Mouse (Mus musculus): Measurements from ENCODE around the gene Rraga. TPM values are rescaled to one million over a fixed set of nuclear protein-coding genes. Genes with fewer than 3 reads are reported as not detected.

The Rraga gene
- polyA plus RNA-seq, 1 experiment from 2014 or later = 84.6 TPM

GRCm38 (mm10) chr4:86548332-86548731 is 27.1 kb upstream of the Rraga start:
- H3K27me3 ChIP-seq = no peaks in the 10 kb centered on the region
- no peak overlapping the region for H3K4me2 ChIP-seq (replicated peaks)
- no peaks in the 10 kb centered on the region for H3K9me3 ChIP-seq (replicated peaks)
- no peak for ATAC-seq (ENCODE audit: insufficient number of reproducible peaks, low FRiP score, low TSS enrichment, low read depth)
- no peak overlapping the region for H3K4me3 ChIP-seq (replicated peaks)
- 76% methylated on average over 9 of the region's 9 CpGs for WGBS
- H3K27ac ChIP-seq (replicated peaks) = no peak overlapping the region
- no peak overlapping the region for H3K9ac ChIP-seq
- H3K36me3 ChIP-seq = no peaks in the 10 kb centered on the region
- H3K4me1 ChIP-seq = peaks cover 6% of the 10 kb centered on the region; the same call in 1 of the 2 replicates

DNA sequence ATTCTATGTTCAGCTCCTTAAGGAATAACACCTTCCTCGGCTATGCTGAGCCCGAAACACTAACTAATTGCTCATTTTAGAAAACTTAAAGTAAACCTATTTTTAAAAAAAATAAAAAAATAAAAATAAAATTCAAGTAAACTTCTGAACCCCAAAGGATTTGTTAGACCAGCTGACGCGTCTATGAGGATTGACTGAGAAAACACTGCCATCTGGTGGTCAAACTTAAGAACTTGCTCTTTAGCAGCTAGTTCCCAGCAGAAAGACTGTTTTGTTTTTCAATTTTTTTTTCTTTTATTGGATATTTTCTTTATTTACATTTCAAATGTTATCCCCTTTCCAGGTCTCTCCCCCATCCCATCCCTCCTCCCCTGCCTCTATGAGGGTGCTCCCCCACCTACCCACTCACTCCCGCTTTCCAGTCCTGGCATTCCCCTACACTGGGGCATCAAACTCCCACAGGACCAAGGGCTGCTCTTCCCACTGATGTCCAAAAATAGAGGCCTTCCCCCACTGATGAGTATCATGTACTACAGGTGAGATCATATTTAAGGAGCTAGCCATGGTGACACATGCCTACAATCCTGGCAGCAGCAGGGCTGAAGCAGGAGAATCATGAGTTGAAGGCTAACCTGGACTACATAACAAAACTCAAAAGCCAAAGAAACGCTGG is 20.3 kb upstream of the Rraga start:
- Histone ChIP-seq H3K27me3 (no peaks in the 10 kb centered on the region), H3K9me3 (replicated peaks) (no peaks in the 10 kb centered on the region), H3K4me1 (no peaks in the 10 kb centered on the region), H3K36me3 (no peaks in the 10 kb centered on the region), H3K4me3 (replicated peaks) (no peak overlapping the region), H3K9ac (no peak overlapping the region), H3K4me2 (replicated peaks) (no peak overlapping the region), H3K27ac (replicated peaks) (no peak overlapping the region)
- 22% methylated on average over 6 of the region's 6 CpGs for WGBS
- ATAC-seq (ENCODE audit: insufficient number of reproducible peaks, low FRiP score, low TSS enrichment, low read depth) = no peak

DNA sequence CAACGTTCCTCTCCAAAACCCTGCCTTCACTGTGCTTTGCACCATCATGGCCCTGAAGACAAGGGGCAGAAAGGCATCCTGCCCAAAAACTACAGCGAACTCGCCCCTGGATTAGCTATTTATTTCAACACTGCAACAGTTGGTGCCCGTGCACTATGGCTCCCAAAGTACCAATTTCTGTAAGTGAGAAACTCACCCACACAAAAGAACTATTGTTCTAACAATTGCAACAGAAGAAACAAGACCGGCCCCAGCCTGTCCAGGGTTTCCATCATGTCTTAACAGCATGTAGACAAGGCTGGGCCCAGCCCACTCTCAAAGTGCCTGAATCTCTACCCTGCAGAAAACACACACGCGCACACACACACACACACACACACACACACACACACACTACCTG is 18.1 kb upstream of the Rraga start:
- no peak overlapping the region for H3K4me3 ChIP-seq (replicated peaks)
- H3K27ac ChIP-seq (replicated peaks) = no peak overlapping the region
- H3K9me3 ChIP-seq (replicated peaks) = no peaks in the 10 kb centered on the region
- no peaks in the 10 kb centered on the region for H3K36me3 ChIP-seq
- H3K9ac ChIP-seq = no peak overlapping the region
- H3K4me1 ChIP-seq = no peaks in the 10 kb centered on the region
- 53% methylated on average over 7 of the region's 7 CpGs for WGBS
- H3K27me3 ChIP-seq = no peaks in the 10 kb centered on the region
- ATAC-seq (ENCODE audit: insufficient number of reproducible peaks, low FRiP score, low TSS enrichment, low read depth) = no peak
- no peak overlapping the region for H3K4me2 ChIP-seq (replicated peaks)

DNA sequence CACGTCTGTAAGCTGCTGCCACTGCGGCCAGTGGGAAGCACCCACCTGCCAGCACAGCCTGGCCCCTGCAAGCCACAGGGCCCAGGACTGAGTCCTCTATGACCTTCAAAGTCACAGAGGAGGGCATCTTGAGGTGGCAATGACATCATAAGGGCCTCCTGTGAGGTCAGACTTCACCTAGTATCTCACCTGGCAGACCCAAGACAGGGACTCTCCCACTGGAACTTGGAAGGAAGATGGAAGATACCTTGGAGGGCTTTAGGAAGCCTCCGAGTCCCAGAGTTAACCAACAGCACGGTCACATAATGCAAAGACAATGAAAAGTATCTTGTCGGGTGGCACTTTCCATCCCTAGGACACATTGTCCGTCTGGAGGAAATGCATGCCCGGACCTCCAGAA is 17.2 kb upstream of the Rraga start, which contains the start of gene Saxo1:
TSS of gene Saxo1 (minus strand) at position 101 of the 400 bp plus-strand sequence.
- Histone ChIP-seq H3K4me2 (replicated peaks) (no peak within 1 kb of the TSS), H3K4me3 (replicated peaks) (no peak within 1 kb of the TSS), H3K4me1 (no peaks in the 10 kb centered on the region), H3K27ac (replicated peaks) (no peak within 1 kb of the TSS), H3K36me3 (no peaks in the 10 kb centered on the region), H3K27me3 (no peaks in the 10 kb centered on the region), H3K9me3 (replicated peaks) (no peaks in the 10 kb centered on the region), H3K9ac (no peak within 1 kb of the TSS)
- no peak for ATAC-seq (ENCODE audit: insufficient number of reproducible peaks, low FRiP score, low TSS enrichment, low read depth)
- whole genome bisulfite sequencing = 94% methylated on average over 7 of the region's 7 CpGs

DNA sequence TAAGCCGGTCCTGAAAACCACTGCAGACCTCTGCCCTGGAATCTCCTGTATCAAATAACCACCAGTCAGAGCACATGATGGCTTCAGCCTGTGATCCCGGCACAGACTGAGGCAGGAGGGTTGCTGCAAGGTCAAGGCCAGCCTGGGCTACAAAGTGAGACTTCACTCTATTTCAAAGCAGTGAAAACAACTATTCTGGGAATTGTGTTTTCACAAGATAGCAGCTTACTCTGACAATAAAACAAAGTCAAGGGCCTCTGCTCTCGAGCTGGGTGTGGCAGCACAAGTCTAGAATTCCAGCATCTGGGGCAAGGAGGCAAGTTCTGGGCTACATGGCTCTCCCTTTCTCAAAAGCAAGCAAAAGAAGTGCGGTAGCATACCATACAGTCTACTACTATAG is 16.5 kb upstream of the Rraga start:
- H3K27me3 ChIP-seq = no peaks in the 10 kb centered on the region

DNA sequence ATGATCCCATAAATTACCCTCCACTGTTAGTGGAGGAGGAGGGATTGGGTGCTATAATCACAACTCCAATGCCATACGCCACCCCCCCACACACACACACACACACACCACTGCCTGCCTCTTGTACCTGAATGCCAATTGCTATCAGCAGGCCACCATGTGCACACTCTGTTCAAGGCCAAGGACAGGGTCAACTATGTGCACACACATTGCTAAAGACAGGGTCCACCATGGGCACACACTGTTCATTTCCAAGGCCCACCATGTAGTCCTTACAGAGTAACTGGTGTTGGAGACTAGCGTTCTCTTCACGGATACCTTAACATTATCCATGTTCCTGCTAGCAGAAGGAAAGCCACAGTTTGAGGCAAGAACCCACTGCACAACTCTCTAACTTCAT is 14.4 kb upstream of the Rraga start:
- 91% methylated on average over 3 of the region's 3 CpGs for WGBS
- no peak for ATAC-seq (ENCODE audit: insufficient number of reproducible peaks, low FRiP score, low TSS enrichment, low read depth)
- H3K4me2 ChIP-seq (replicated peaks) = no peak overlapping the region
- H3K27me3 ChIP-seq = no peaks in the 10 kb centered on the region
- H3K9me3 ChIP-seq (replicated peaks) = no peaks in the 10 kb centered on the region
- no peak overlapping the region for H3K27ac ChIP-seq (replicated peaks)
- H3K4me3 ChIP-seq (replicated peaks) = no peak overlapping the region
- no peak overlapping the region for H3K9ac ChIP-seq
- H3K36me3 ChIP-seq = no peaks in the 10 kb centered on the region
- no peaks in the 10 kb centered on the region for H3K4me1 ChIP-seq

More for the DNA sequence above, 16.5 kb upstream of the Rraga start:
- ATAC-seq (ENCODE audit: insufficient number of reproducible peaks, low FRiP score, low TSS enrichment, low read depth) = no peak
- no peaks in the 10 kb centered on the region for H3K9me3 ChIP-seq (replicated peaks)
- 54% methylated on average over 4 of the region's 4 CpGs for WGBS
- H3K36me3 ChIP-seq = no peaks in the 10 kb centered on the region
- no peaks in the 10 kb centered on the region for H3K4me1 ChIP-seq
- no peak overlapping the region for H3K27ac ChIP-seq (replicated peaks)
- H3K4me3 ChIP-seq (replicated peaks) = no peak overlapping the region
- H3K4me2 ChIP-seq (replicated peaks) = no peak overlapping the region
- no peak overlapping the region for H3K9ac ChIP-seq

DNA sequence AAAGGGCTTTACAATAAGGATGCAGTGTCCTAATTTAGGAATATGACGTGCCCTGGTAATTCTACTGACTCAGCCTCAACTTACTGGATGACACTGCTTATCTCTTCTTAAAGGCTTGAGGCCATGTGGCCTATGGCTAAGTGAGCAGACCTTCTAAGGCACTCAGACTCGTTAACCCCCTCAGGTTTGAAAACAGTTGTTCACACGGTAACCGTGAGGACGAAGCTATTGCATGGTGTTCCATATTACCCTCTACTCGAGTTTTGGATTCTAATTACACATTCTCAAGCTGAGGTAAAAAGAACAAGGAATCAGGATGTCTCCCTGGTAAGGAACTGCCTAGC is 557 bp upstream of the Rraga start:
- H3K27ac ChIP-seq (replicated peaks) = peak overlapping the region; percentile 99
- H3K4me1 ChIP-seq = peaks cover 15% of the 10 kb centered on the region
- peak; percentile 24; the same call in 1 of the 2 replicates for ATAC-seq (ENCODE audit: insufficient number of reproducible peaks, low FRiP score, low TSS enrichment, low read depth)
- no peaks in the 10 kb centered on the region for H3K27me3 ChIP-seq
- 16% methylated on average over 6 of the region's 6 CpGs for WGBS
- H3K4me3 ChIP-seq (replicated peaks) = peak overlapping the region; percentile 97
- peak overlapping the region; percentile 97 for H3K9ac ChIP-seq
- 0 out of 2 replicates have a peak, but pooled peaks cover 7% of the 10 kb centered on the region for H3K36me3 ChIP-seq
- peak overlapping the region; percentile 80 for H3K4me2 ChIP-seq (replicated peaks)
- H3K9me3 ChIP-seq (replicated peaks) = no peaks in the 10 kb centered on the region

DNA sequence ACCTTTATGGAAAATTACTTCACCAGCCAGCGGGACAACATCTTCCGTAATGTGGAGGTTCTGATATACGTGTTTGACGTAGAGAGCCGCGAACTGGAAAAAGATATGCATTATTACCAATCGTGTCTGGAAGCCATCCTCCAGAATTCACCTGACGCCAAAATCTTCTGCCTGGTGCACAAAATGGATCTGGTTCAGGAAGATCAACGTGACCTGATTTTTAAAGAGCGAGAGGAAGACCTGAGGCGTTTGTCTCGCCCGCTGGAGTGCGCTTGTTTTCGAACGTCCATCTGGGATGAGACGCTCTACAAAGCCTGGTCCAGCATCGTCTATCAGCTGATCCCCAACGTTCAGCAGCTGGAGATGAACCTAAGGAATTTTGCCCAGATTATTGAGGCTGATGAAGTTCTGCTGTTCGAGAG is 663 bp downstream of the Rraga start:
- 0 out of 2 replicates have a peak, but pooled peaks cover 8% of the 10 kb centered on the region for H3K36me3 ChIP-seq
- ATAC-seq (ENCODE audit: insufficient number of reproducible peaks, low FRiP score, low TSS enrichment, low read depth) = no peak
- peaks cover 15% of the 10 kb centered on the region for H3K4me1 ChIP-seq
- H3K27me3 ChIP-seq = no peaks in the 10 kb centered on the region
- under 1% methylated on average over 20 of the region's 20 CpGs for WGBS
- peak overlapping the region; percentile 97 for H3K4me3 ChIP-seq (replicated peaks)
- no peaks in the 10 kb centered on the region for H3K9me3 ChIP-seq (replicated peaks)
- H3K27ac ChIP-seq (replicated peaks) = peak overlapping the region; percentile 99
- H3K4me2 ChIP-seq (replicated peaks) = peak overlapping the region; percentile 80
- peak overlapping the region; percentile 97 for H3K9ac ChIP-seq

DNA sequence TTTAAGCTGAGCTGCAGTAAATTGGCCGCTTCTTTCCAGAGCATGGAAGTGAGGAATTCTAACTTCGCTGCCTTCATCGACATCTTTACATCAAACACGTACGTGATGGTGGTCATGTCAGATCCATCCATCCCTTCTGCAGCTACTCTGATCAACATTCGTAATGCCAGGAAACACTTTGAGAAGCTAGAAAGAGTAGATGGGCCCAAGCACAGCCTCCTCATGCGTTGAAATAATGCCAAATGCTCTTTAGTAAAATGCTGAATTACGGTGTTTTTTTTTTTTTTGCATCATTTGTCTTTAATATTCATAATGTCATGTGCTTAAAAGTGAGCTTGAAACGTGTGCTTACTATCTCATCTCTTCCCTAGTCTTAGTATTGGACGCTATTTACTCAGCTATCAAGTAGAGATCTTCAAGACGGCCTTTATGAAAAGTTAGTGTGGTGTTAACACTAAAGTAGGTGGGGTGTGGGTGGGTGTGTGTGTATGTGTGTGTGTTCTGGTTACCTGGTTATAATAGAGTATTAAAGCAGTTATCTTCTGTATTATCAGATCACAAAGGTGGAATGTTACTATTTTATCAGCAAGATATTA is 1.3 kb downstream of the Rraga start:
- Histone ChIP-seq H3K4me2 (replicated peaks) (peak overlapping the region; percentile 80), H3K27ac (replicated peaks) (peak overlapping the region; percentile 99), H3K9ac (peak overlapping the region; percentile 97), H3K36me3 (0 out of 2 replicates have a peak, but pooled peaks cover 8% of the 10 kb centered on the region), H3K4me3 (replicated peaks) (peak overlapping the region; percentile 97), H3K4me1 (peaks cover 15% of the 10 kb centered on the region), H3K9me3 (replicated peaks) (no peaks in the 10 kb centered on the region), H3K27me3 (no peaks in the 10 kb centered on the region)
- no peak for ATAC-seq (ENCODE audit: insufficient number of reproducible peaks, low FRiP score, low TSS enrichment, low read depth)
- WGBS = 9% methylated on average over 11 of the region's 11 CpGs

GRCm38 (mm10) chr4:86580056-86580455 is 4.6 kb downstream of the Rraga start:
- WGBS = 56% methylated on average over 4 of the region's 4 CpGs
- ATAC-seq (ENCODE audit: insufficient number of reproducible peaks, low FRiP score, low TSS enrichment, low read depth) = no peak
- H3K27ac ChIP-seq (replicated peaks) = no peak overlapping the region

GRCm38 (mm10) chr4:86580591-86580990 is 5.1 kb downstream of the Rraga start:
- no peak overlapping the region for H3K4me3 ChIP-seq (replicated peaks)
- WGBS = 83% methylated on average over 3 of the region's 3 CpGs
- H3K27me3 ChIP-seq = no peaks in the 10 kb centered on the region
- no peak overlapping the region for H3K27ac ChIP-seq (replicated peaks)
- ATAC-seq (ENCODE audit: insufficient number of reproducible peaks, low FRiP score, low TSS enrichment, low read depth) = no peak
- H3K4me1 ChIP-seq = peaks cover 15% of the 10 kb centered on the region
- no peak overlapping the region for H3K4me2 ChIP-seq (replicated peaks)
- H3K36me3 ChIP-seq = peaks cover 31% of the 10 kb centered on the region
- H3K9ac ChIP-seq = no peak overlapping the region
- H3K9me3 ChIP-seq (replicated peaks) = no peaks in the 10 kb centered on the region

More at GRCm38 (mm10) chr4:86580056-86580455, 4.6 kb downstream of the Rraga start:
- H3K27me3 ChIP-seq = no peaks in the 10 kb centered on the region
- H3K4me1 ChIP-seq = peaks cover 15% of the 10 kb centered on the region
- H3K36me3 ChIP-seq = peaks cover 26% of the 10 kb centered on the region
- H3K4me2 ChIP-seq (replicated peaks) = no peak overlapping the region
- H3K9ac ChIP-seq = no peak overlapping the region
- no peak overlapping the region for H3K4me3 ChIP-seq (replicated peaks)
- no peaks in the 10 kb centered on the region for H3K9me3 ChIP-seq (replicated peaks)

Data from embryonic facial prominence, embryonic 15.5 days (tissue).